Mouse (Mus musculus) ES-Bruce4 (cell line): ENCODE measurements at regions not wholly inside any gene's neighbourhood (a gene's known extent, or its start where the extent isn't known, plus 50 kb on each side); places are given as distances from the start of the nearest gene placed in this dataset.

Source experiments
- CTCF ChIP-seq: IDR thresholded peaks from one replicate; pipeline ENCODE4 v1.8.1; 2011; ENCODE audit warnings: low read depth, low read length
- POLR2A ChIP-seq: IDR thresholded peaks from one replicate; pipeline ENCODE4 v1.8.1; 2011; ENCODE audit warnings: low read length; ENCODE audit not compliant: insufficient read depth

GRCm38 (mm10) chr7:138051696-138052095 lies 345.8 kb downstream of the Tcerg1l start:
- TF ChIP-seq CTCF (no peak), POLR2A (no peak)
